Mouse (Mus musculus): ENCODE data around the gene Nudt12. TPM values are rescaled to one million over a fixed set of nuclear protein-coding genes. Genes with fewer than 3 reads are reported as not detected.

Nudt12 gene
- polyA plus RNA-seq, 1 experiment, result 0.32 TPM

DNA sequence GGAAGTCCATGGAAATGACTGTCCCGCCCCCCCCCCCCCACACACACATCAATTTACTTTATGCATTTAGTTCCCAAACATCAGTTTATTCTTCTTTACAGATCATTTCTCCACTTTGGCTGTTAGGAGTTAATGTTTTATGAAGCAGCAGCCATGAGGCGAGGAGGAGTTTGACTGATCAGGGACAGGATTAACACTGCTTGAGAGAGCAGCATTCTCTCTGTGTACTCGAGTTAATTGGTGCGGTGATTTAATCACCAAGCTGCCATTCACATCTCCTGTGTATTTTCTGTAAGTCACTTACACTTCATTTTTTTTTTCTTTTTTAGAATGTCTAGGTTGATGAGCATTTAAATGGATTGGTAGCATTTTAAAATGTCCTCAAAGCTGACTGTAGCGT lies 10.8 kb upstream of the Nudt12 start:
- Histone ChIP-seq H3K27me3 (ENCODE audit: control insufficient read depth, insufficient read depth, insufficient read length) (no peaks in the 10 kb centered on the region), H3K4me3 (ENCODE audit: insufficient read depth, poor library complexity, severe bottlenecking) (no peak overlapping the region), H3ac (ENCODE audit: control insufficient read depth, insufficient read length, low read depth) (no peak overlapping the region), H3K79me3 (ENCODE audit: low read depth) (no peaks in the 10 kb centered on the region), H3K36me3 (ENCODE audit: control insufficient read depth, insufficient read depth) (no peaks in the 10 kb centered on the region), H3K79me2 (ENCODE audit: control insufficient read depth, insufficient read depth) (no peaks in the 10 kb centered on the region)
- TF ChIP-seq MAX (IDR thresholded peaks at IDR 0.05) (no peak), CTCF (IDR thresholded peaks at IDR 0.05; ENCODE audit: control insufficient read depth, insufficient read depth, insufficient read length) (no peak), FOSL1 (IDR thresholded peaks at IDR 0.05; ENCODE audit: insufficient read depth, low read length, poor library complexity, severe bottlenecking) (no peak), CEBPB (IDR thresholded peaks at IDR 0.05; ENCODE audit: low read depth) (no peak), MYOD1 (IDR thresholded peaks at IDR 0.05; ENCODE audit: control insufficient read depth, insufficient read length, low read depth) (no peak), USF1 (IDR thresholded peaks at IDR 0.05; ENCODE audit: low read depth) (no peak), MYOG (IDR thresholded peaks at IDR 0.05; ENCODE audit: control insufficient read depth, extremely low read depth, insufficient read length) (no peak)

DNA sequence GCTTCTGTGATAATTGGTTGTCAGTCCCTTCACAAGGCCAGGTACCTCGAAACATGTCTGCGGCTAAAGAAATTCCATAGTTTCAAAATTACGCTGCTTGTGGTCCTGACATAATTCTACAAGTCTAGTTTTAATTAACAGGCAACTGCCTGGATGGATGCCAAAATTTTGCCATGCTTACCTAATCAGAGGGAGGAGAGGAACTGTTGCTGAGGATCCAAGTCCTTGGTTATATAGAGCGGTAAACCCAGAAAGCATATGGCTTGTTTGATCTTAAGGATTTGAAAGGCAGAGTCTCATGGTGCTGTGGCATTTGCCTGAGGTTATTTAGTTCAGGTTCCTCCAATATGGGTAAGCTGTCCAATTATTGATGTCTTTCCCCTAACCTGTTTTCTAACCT lies 5.5 kb upstream of the Nudt12 start:
- no peak overlapping the region for H3K4me3 ChIP-seq (ENCODE audit: insufficient read depth, poor library complexity, severe bottlenecking)
- TF ChIP-seq FOSL1 (IDR thresholded peaks at IDR 0.05; ENCODE audit: insufficient read depth, low read length, poor library complexity, severe bottlenecking), result no peak
- no peak for TF ChIP-seq CEBPB (IDR thresholded peaks at IDR 0.05; ENCODE audit: low read depth)
- no peak for TF ChIP-seq CTCF (IDR thresholded peaks at IDR 0.05; ENCODE audit: control insufficient read depth, insufficient read depth, insufficient read length)
- no peak for TF ChIP-seq MYOG (IDR thresholded peaks at IDR 0.05; ENCODE audit: control insufficient read depth, extremely low read depth, insufficient read length)
- no peak for TF ChIP-seq USF1 (IDR thresholded peaks at IDR 0.05; ENCODE audit: low read depth)
- no peak for TF ChIP-seq MAX (IDR thresholded peaks at IDR 0.05)
- no peak for TF ChIP-seq MYOD1 (IDR thresholded peaks at IDR 0.05; ENCODE audit: control insufficient read depth, insufficient read length, low read depth)

DNA sequence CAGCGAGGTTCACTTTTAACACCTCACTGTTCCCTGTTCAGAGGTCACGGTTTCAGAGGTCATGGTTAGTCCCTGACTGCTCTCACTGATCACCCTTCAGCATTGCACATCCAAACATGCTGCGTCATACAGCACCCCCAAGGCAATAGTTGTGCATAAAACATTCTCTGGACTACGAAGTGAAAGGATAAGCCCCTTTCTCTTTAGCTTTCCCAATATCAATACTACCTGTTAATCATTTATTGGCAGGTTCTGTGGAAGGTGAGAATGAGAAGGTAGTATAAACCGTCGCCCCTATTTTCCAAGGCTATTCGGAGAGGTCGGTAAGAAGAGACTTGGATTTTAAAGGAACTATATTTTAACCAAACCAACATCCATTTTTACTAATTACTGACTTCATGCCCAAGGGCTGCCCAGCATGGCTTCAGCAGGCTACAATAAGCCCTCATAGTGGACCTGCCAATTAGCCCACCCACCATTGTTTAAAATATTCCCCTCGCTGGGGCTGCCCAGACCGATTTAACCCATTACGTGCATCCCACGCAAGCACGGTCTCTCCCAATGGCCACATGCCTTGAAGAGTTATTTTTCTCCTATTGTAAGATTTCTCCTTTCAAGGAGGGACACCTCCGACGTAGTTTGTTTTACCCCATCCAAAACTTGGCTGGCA lies 616 bp downstream of the Nudt12 start:
- peak overlapping the region; percentile 18 for H3K4me3 ChIP-seq (ENCODE audit: insufficient read depth, poor library complexity, severe bottlenecking)

More for the DNA sequence above, 5.5 kb upstream of the Nudt12 start:
- Histone ChIP-seq H3ac (ENCODE audit: control insufficient read depth, insufficient read length, low read depth) (no peak overlapping the region), H3K79me2 (ENCODE audit: control insufficient read depth, insufficient read depth) (no peaks in the 10 kb centered on the region), H3K27me3 (ENCODE audit: control insufficient read depth, insufficient read depth, insufficient read length) (no peaks in the 10 kb centered on the region), H3K79me3 (ENCODE audit: low read depth) (no peaks in the 10 kb centered on the region), H3K36me3 (ENCODE audit: control insufficient read depth, insufficient read depth) (no peaks in the 10 kb centered on the region)

DNA sequence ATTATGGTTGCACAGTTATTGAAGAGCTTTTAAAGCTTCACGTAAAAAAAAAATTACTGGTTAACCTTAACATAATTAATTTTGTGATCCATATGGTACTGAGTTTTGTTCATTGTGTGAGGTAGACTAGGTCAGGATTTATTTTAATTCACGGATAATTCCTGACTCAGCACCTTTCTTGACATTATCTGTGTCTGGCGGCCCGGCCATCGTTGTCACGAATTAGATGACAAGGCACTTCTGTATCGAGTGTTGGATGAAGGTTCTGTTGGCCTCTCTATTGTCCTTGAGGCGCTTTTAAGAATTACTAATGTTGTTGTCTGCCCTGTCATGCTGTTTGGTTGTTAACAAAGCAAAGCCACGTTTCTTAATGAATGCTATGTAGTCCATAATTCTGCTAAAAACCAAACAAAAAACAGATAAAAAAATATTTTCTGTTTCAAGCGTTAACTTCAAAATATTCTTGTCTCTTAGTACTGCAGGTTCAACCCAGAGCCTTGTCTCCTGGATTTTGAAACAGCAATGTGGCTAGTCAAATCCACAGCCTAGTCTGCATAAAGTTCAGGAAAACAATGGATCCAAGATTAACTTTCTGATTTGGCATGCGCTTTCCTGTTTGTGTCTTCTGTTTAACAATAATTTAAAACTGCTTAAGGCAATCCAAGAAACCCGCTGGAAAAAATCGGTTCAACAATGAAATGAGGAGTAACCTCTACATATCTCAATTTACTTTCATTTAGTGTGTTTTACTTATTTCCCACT lies 1.4 kb downstream of the Nudt12 start:
- Histone ChIP-seq H3ac (ENCODE audit: control insufficient read depth, insufficient read length, low read depth) (no peak overlapping the region), H3K4me3 (ENCODE audit: insufficient read depth, poor library complexity, severe bottlenecking) (no peak overlapping the region), H3K79me3 (ENCODE audit: low read depth) (no peaks in the 10 kb centered on the region), H3K36me3 (ENCODE audit: control insufficient read depth, insufficient read depth) (no peaks in the 10 kb centered on the region), H3K79me2 (ENCODE audit: control insufficient read depth, insufficient read depth) (no peaks in the 10 kb centered on the region), H3K27me3 (ENCODE audit: control insufficient read depth, insufficient read depth, insufficient read length) (no peaks in the 10 kb centered on the region)
- TF ChIP-seq FOSL1 (IDR thresholded peaks at IDR 0.05; ENCODE audit: insufficient read depth, low read length, poor library complexity, severe bottlenecking) (no peak), MYOD1 (IDR thresholded peaks at IDR 0.05; ENCODE audit: control insufficient read depth, insufficient read length, low read depth) (no peak)

More for the DNA sequence above, 616 bp downstream of the Nudt12 start:
- no peaks in the 10 kb centered on the region for H3K79me2 ChIP-seq (ENCODE audit: control insufficient read depth, insufficient read depth)
- no peaks in the 10 kb centered on the region for H3K79me3 ChIP-seq (ENCODE audit: low read depth)
- H3ac ChIP-seq (ENCODE audit: control insufficient read depth, insufficient read length, low read depth), result peak overlapping the region; percentile 73
- no peaks in the 10 kb centered on the region for H3K36me3 ChIP-seq (ENCODE audit: control insufficient read depth, insufficient read depth)
- no peaks in the 10 kb centered on the region for H3K27me3 ChIP-seq (ENCODE audit: control insufficient read depth, insufficient read depth, insufficient read length)
- TF ChIP-seq FOSL1 (IDR thresholded peaks at IDR 0.05; ENCODE audit: insufficient read depth, low read length, poor library complexity, severe bottlenecking) (no peak), MAX (IDR thresholded peaks at IDR 0.05) (no peak)

DNA sequence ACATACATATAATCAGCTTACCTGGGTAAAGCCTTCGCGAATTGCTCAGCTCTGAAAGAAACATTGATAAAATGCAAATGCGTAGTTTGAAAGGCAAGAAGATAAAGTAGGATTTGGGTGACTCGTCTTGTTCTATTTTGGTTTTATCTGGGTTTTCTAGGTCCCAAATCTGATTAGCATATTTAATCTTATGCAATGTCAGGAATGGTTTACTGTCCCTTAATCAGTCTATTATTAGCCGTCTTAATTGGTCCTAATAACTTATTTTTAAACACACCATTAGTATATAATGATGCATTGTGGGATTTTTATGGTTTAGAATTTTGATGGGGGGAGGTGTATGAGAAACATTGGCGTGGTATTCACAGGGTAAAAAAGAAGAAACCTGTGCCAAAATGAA lies 21.9 kb downstream of the Nudt12 start, which contains the start of gene Pdzph1:
TSS of gene Pdzph1 (minus strand) at position 101 of the 400 bp plus-strand sequence.
- TF ChIP-seq USF1 (IDR thresholded peaks at IDR 0.05; ENCODE audit: low read depth) (no peak), FOSL1 (IDR thresholded peaks at IDR 0.05; ENCODE audit: insufficient read depth, low read length, poor library complexity, severe bottlenecking) (no peak), MYOD1 (IDR thresholded peaks at IDR 0.05; ENCODE audit: control insufficient read depth, insufficient read length, low read depth) (no peak), MYOG (IDR thresholded peaks at IDR 0.05; ENCODE audit: control insufficient read depth, extremely low read depth, insufficient read length) (no peak), MAX (IDR thresholded peaks at IDR 0.05) (no peak), CEBPB (IDR thresholded peaks at IDR 0.05; ENCODE audit: low read depth) (no peak), CTCF (IDR thresholded peaks at IDR 0.05; ENCODE audit: control insufficient read depth, insufficient read depth, insufficient read length) (no peak)
- Histone ChIP-seq H3ac (ENCODE audit: control insufficient read depth, insufficient read length, low read depth) (no peak within 1 kb of the TSS), H3K27me3 (ENCODE audit: control insufficient read depth, insufficient read depth, insufficient read length) (no peaks in the 10 kb centered on the region), H3K79me3 (ENCODE audit: low read depth) (no peaks in the 10 kb centered on the region), H3K36me3 (ENCODE audit: control insufficient read depth, insufficient read depth) (no peaks in the 10 kb centered on the region), H3K79me2 (ENCODE audit: control insufficient read depth, insufficient read depth) (no peaks in the 10 kb centered on the region), H3K4me3 (ENCODE audit: insufficient read depth, poor library complexity, severe bottlenecking) (no peak within 1 kb of the TSS)

DNA sequence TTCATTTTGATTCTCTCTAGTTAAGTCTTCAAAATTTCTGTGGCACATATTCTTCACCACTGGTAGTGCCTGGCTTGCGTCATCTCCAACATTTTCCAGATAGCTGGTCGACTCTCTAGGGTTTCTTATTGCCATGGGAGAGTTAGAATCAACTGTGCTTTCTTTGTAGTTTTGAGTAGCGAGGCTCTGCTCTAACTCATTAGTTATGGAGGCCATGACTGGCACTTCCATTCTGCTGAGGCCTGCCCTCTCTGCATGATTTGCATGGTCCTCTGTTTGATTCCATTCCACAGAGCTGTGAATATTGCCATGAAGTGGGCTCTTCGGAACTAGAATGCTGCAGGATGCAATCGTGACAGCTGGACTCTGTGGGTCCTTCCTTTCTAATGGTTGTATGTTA lies 39.9 kb downstream of the Nudt12 start:
- TF ChIP-seq USF1 (IDR thresholded peaks at IDR 0.05; ENCODE audit: low read depth), result no peak
- no peak for TF ChIP-seq MAX (IDR thresholded peaks at IDR 0.05)
- TF ChIP-seq MYOG (IDR thresholded peaks at IDR 0.05; ENCODE audit: control insufficient read depth, extremely low read depth, insufficient read length), result no peak
- TF ChIP-seq MYOD1 (IDR thresholded peaks at IDR 0.05; ENCODE audit: control insufficient read depth, insufficient read length, low read depth), result no peak
- TF ChIP-seq CEBPB (IDR thresholded peaks at IDR 0.05; ENCODE audit: low read depth), result no peak
- no peak for TF ChIP-seq CTCF (IDR thresholded peaks at IDR 0.05; ENCODE audit: control insufficient read depth, insufficient read depth, insufficient read length)
- no peak for TF ChIP-seq FOSL1 (IDR thresholded peaks at IDR 0.05; ENCODE audit: insufficient read depth, low read length, poor library complexity, severe bottlenecking)
- Histone ChIP-seq H3K79me3 (ENCODE audit: low read depth) (no peaks in the 10 kb centered on the region), H3K79me2 (ENCODE audit: control insufficient read depth, insufficient read depth) (no peaks in the 10 kb centered on the region), H3K27me3 (ENCODE audit: control insufficient read depth, insufficient read depth, insufficient read length) (no peaks in the 10 kb centered on the region), H3ac (ENCODE audit: control insufficient read depth, insufficient read length, low read depth) (no peak overlapping the region), H3K4me3 (ENCODE audit: insufficient read depth, poor library complexity, severe bottlenecking) (no peak overlapping the region), H3K36me3 (ENCODE audit: control insufficient read depth, insufficient read depth) (no peaks in the 10 kb centered on the region)

Measured in C2C12 (cell line).